Mouse (Mus musculus): ENCODE measurements at regions not wholly inside any gene's neighbourhood (a gene's known extent, or its start where the extent isn't known, plus 50 kb on each side); places are given as distances from the start of the nearest gene placed in this dataset.
"Not testable (repeated sequence)": the region's sequence is repeated elsewhere in the genome, so short reads cannot be mapped to it uniquely, and the experiment has no call there.

DNA sequence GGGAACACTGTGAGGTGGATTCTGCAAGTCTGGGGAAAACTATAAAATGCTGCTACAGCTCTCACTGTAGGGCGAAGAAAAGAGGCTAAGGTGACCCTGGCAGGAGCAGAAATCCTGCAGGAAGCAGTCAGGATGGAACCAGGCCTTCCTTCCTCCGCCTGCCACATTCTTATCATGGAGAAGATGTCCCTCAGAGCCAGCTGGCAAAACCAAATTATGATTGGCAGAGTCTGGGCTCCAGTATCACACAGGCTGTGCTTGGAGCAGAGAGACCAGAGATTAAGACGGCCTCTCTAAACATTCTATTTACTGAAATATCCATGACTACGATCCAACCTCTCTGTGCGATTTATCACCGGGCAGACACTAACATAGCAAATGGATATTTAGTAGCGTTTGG lies 92.2 kb upstream of the Max start:
- DNase-seq = no peak

DNA sequence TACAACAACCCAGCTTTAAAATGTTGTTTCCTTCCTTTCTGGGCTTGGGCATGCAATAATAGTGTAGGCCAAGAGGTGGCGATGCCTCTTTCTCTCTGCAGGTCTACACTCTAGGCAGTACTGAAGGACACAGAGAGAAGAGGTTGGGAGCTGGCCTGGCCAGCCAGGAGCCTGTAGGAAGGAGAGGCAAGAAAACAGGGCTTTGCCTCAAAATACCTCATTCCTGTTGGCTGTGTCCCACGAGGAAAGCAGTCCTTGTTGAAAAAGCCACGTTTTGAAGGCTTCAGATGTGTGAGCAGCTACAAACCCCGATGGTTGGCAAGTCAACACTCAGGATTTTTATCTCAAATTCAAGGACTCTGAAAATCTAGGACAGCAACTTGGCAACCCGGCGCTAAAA lies 90.9 kb upstream of the Max start:
- DNase-seq = peak; percentile 65 to 75

DNA sequence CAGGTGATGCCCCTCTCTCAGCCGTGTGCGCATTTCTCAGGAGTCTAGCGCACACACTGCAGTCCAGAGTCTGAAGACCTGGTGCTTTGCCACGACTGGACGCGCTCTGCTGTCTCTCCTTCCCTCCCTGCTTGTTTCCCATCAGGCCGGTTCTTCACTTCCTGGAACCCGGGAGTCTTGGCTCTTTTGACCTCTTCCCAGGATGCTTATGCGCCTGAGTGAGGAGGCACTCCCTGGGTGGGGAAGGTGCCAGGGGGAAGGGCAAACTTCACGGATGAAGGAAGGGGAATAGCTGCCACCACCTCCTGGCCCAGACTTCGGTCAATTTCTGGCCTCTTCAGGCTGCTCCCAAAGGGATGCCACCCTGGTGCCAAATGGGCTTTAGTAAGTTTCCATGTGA lies 86.4 kb upstream of the Max start:
- DNase-seq = peak; percentile 18 to 47

DNA sequence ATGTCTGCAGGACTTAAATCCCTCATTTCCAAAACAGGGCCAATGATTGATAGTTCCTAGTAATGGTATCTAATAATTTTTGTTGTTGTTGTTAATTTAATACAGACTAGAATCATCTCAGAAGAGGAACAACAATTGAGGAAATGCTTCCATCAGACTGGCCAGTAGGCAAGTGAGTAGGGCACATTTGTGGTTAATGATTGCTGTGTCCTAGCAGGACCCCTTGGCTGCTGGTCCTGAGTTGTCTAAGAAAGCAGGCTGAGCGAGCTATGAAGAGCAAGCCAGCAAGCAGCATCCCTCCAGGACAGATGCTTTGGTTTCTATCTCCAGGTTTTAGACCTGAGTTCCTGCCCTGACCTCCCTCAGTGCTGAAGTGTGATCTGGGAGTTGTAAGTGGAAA lies 85.3 kb upstream of the Max start:
- no peak for DNase-seq

DNA sequence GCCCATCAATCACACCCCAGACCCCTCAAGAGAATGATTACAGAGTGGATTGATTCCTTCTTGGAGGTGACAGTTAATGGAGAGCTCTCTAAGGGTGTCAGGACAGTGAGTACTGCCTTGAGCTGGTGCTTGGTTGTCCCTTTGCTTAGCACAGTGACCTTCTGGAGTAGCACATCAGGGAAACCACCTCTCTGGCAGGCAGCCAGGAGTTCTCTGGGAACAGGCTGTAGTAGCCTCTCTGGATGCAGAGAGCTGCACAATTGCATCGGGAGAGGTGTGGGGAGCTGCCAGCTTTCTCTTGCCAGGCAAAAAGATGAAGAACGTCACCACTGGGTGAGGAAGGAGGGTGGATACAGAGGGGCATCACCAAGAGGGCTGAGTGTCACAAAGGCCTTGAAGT lies 84.0 kb upstream of the Max start:
- DNase-seq = peak; percentile 56 to 65

DNA sequence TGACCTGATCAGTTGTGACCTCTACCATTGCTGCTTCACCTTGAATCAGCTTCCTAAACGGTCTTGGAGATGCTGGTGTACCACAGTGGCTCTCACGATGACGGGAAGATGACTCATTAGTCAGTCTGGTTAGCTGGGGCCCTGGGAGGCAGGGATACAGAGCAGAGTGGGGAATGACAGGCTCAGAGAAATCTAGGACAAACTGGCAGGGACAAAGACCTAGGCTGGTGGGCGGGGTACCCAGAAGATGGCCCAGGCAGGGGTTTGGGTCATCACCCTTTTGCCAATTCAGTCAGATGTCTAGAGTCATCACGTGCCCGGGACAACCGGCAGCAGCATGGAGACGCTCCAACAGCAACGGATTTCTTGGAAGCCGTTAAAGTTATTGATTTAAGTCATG lies 83.4 kb upstream of the Max start:
- no peak for DNase-seq

DNA sequence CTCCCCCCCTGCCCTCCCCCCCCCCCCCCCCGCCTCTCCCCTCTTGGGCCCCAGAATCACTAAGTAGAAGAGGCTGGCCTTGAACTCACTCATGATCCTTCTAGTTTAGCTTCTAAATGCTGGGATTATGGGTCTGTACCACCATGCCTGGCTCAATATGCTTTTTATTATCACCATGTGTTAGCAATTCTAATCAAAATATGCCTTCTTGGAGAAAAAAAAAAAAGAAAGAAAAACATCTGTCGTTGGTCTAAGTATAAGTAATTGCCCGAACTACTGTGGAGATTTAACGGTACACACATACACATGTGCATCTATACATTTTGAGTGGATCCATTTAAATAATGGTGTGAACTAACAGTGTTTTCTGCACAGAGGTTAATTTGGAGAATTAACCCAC lies 80.4 kb upstream of the Max start:
- no peak for DNase-seq

DNA sequence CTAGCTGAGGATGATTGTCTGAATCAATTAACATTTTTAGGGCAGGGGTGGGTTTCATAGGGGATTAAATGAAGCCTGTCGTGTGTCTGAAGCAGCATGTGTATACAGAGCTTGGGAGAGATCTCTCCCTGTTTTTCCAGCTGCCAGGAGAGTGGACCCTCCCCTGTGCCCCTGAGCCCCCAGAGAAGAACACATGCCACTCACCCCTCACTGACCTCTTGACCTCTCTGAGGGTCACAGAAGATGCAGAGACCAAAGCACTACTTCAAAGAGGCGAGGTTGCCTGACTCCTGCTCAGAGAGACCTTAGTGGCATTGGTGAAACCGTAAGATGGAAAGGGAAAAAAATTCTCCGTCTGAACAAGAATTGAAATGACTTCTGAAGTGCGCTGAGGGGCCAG lies 79.1 kb upstream of the Max start:
- DNase-seq = no peak

DNA sequence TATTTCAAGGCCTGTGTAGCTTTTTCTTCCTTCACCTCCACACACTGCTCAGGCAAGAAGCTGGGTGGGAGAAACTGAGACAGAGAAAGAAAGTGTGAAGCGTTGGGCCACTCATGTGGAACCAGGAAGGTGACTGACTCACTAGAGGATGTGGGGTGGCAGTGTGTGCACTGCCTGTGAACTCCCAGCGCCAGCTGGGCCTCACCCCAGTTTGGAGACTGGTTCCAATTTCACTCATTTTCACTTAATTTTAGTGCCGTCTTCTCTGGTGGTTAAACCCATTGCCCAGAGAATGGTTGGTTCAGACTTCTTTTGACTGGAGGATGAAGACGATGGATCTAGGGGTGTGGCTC lies 77.9 kb upstream of the Max start:
- no peak for DNase-seq

DNA sequence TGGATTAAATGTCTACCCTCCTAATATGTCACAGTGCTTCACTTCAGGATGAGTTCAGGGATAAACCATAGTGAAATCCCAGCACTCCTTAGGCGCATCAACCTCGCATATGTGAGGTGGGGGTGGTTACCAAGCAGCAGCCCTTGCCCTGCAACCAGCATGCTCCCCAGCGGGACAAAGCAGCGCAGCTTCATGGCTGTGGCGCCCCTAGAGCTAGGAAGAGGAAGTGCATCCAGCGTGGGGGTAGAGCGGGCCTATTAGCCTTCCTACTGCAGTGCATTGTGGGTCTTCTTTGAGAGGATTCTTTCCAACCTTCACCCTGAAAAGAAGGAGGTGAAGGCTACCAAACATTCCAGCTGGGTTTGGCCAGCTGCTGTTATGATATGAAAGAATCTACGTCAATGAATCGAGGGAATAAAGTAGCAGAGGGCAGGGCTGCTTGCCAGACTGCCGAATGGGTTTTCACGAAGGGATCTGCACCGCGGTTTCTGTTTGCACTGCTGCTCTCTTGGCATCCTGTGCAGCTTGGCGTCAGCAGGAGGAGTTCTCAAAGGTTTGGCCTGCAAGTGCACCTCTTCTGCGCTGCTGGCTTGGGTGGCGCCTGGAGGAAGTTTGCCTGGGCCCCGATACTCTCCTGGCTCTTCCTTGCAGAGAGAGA lies 77.4 kb upstream of the Max start:
- peak in 1 of 2 experiments; percentile 33 for DNase-seq

DNA sequence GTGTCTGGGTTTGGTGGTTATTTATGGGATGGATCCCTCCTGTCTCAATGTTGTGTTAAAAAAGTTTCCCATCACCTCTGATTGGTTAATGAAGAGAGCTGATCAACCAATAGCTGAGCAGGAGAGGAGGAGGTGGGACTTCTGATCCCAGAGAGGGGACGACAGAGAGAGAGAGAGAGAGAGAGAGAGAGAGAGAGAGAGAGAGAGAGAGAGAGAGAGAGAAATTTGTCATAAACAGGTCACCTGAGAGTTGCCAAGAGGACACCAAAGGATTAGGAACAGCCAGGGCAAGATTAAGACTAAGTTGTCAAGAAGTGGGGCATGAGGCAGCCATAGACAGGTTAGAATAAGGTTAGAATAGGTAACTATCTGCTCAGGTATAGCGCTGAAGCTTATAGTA lies 73.7 kb upstream of the Max start:
- no peak for DNase-seq

DNA sequence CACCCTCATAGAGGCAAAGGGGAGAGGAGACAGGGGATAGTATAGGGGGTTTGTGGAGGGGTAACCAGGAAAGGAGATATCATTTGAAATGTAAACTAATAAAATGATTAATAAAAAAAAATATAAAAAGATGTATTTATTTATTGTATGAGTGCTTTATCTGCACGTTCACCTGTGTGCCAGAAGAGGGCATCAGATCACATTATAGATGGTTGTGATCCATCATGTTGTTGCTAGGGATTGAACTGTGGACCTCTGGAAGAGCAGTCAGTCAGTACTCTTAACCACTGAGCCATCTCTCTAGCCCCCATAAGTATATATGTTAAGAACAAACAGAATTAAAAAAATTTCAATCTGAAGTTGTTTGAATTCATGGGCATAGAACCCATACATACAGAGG lies 69.4 kb upstream of the Max start:
- DNase-seq = no peak

DNA sequence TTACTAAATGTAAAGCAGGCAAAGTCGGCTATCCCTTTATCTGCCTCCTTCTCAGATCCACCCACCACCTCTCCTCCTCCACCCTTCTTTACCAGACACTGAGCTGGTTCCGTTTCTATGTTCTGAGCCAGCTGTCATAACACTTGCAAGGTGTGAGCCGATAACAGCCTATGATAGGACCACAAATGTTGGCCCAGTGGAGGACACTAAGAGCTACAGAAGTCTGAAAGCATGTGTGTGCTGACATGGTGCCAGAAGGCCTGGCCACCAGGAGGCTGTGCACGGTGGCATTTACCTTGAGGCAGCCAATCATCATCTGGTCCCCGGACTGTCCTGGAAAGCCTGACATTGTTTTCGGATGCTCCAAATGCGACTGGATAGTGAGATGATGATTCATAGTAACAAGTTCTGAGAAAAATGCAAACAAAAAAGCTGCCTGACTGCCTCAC lies 63.5 kb upstream of the Max start:
- no peak for DNase-seq

DNA sequence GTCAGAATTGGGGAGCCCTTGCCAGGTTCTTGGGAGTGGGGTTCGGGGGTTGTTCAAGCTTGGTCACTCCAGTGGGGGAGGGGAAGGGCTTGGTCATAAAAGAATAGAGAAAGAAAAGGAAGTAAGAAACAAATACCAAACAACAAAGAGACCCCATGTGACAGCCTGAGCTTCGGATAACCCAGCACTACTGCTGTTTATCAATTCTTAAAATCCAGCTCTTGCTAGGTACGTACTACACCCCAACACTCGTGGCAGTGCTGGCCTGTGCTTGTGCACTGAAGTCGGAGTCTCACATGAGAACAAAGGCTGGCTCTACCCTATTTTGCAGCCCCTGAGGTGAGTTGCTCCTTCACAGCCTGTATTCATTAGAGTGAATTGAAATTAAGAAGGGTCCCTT lies 60.5 kb upstream of the Max start:
- no peak for DNase-seq

DNA sequence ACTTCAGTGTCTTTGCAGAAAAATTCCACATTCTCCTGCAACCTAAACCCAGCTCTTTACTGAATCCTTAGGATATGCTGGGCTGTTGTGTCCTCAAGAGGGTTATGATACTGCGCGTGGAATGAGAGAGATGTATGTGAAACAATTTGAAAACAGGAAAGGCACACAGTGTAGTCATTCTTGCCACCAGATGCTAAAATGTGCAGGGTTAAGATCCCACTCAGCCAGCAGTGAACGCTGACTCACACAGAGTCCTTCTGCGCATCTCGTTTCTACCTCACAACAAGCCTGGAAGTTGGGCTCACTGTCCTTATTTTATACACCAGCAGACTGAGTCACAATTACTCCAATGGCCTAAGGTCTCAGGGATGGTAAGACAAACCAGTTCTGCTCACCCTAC lies 59.9 kb upstream of the Max start:
- DNase-seq = no peak

DNA sequence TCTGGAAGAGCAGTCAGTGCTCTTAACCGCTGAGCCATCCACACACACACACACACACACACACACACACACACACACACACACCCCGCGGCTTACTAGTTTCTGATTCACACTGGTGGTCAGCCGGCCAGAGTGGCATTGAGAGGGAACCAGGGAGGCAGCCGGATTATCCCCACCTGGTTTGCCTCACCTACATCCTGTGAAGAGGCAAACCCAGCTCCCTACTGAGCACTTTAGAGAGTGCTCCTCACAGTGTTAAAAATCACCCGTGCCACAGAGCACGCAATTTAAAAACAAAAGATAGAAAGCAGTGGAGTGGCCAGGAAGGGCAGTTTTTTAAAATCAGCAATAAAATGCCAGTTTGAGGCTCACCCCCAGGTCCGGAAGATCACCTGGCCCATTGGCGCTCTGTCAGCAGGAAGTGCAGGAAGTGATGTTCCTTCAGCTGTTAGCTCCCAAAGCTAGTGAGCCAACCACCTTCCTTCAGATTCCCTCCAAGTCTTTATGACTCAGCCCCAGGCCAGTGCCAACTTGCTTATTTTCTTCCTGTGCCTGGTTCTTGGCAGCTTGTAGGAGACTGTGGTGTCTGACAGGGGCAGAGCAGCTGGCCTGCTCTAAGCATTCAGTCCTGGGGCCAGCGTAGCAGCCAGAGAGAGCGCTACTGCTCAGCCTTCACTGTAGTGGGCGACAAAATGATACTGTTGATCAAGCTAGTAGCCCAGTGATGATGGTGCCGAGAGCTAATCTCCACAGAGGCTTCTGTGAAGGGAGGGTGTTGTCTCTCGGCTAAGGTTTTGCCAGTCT lies 57.9 kb upstream of the Max start:
- DNase-seq = peak in 1 of 2 experiments; percentile 14

DNA sequence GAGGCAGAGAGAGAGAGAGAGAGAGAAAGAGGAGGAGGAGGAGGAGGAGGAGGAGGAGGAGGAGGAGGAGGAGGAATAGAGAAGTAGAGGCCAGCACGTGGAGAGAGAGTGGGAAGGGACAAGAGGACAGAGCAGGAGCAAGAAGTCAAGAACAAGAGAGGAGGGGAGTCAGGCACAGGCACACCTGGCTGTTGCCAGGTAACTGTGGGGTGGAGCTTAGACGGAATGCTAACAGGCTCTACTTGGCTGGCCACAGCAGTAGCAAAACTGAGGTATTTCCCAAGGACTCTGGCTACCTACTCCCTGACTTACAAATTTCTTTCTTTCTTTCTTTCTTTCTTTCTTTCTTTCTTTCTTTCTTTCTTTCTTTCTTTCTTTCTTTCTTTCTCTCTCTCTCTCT lies 57.1 kb upstream of the Max start:
- not testable (repeated sequence) for DNase-seq

DNA sequence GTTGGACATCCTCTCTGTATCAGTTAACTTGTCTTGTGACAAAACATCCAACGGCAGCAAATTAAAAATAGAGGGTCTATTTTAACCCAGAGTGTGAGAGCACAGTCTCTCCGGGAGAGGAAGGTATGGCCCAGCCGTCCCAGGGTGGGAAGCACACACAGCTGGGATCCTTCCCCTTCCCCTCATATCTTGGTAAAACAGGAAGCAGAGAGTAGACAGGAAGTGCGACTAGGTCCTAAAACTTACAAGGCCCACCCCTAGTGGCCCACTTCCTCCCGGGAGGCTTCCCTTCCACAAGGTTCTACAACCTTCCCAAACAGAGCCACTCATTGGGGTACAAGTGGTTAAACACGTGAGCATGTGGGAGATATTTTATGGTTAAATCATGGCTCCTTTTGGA lies 56.4 kb upstream of the Max start:
- no peak for DNase-seq

DNA sequence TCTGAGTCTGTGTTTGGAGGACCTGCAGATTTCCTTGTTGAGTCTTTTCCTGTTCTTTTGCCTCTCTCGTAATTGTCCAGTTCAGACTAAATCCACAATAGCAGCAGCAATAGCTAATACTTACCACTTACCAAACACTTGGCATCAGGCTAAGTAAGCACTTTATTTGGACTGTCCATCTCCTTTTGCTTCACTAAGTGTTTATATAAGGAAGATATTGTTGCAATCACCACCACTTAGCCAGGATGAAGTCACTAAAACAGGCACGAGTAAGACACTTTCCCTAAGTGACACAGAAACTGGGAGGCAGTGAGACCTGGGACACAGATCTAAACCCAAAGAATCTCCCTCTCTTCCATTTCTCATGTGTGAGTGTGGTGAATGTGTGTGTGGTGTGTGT lies 52.9 kb upstream of the Max start:
- no peak for DNase-seq

Measured in kidney, postnatal 4 days (tissue).